Mouse (Mus musculus) neural tube, embryonic 11.5 days (tissue): ENCODE measurements around the gene Tbx15. TPM values are rescaled to one million over a fixed set of nuclear protein-coding genes. Genes with fewer than 3 reads are reported as not detected.

Experiments used
- ATAC-seq: fragments of 200-750 bp; cut with Nextera tagmentation; 2 replicates; pipeline ENCODE4 v1.8.0; 2017; ENCODE audit warnings: moderate number of reproducible peaks, mild to moderate bottlenecking, moderate TSS enrichment, moderate library complexity; ENCODE audit not compliant: insufficient read depth, low FRiP score, low TSS enrichment
- DNase-seq: peaks from one replicate; pipeline ENCODE4 v3.0.0-alpha.2; 2015; ENCODE audit warnings: low spot score
- H3K27ac ChIP-seq: fragments of 300-500 bp; sonication (generic); 2 replicates; pipeline ENCODE4 v1.5.1; 2014; ENCODE audit warnings: low read depth, mild to moderate bottlenecking, low read length
- H3K27me3 ChIP-seq: fragments of 300-500 bp; sonication (generic); 2 replicates; pipeline ENCODE4 v1.6.1; 2014; ENCODE audit warnings: mild to moderate bottlenecking, low read length, mixed read lengths; ENCODE audit not compliant: control insufficient read depth, insufficient read depth
- H3K36me3 ChIP-seq: fragments of 300-500 bp; sonication (generic); 2 replicates; pipeline ENCODE4 v1.6.1; 2014; ENCODE audit warnings: mild to moderate bottlenecking, low read length, moderate library complexity, mixed read lengths; ENCODE audit not compliant: control insufficient read depth, insufficient read depth
- H3K4me1 ChIP-seq: fragments of 300-500 bp; sonication (generic); 2 replicates; pipeline ENCODE4 v1.6.1; 2014; ENCODE audit warnings: low read length, mixed read lengths; ENCODE audit not compliant: control insufficient read depth, insufficient read depth
- H3K4me2 ChIP-seq: fragments of 300-500 bp; sonication (generic); 2 replicates; pipeline ENCODE4 v1.6.1; 2014; ENCODE audit warnings: low read depth, mild to moderate bottlenecking, moderate library complexity
- H3K4me3 ChIP-seq: fragments of 300-500 bp; sonication (generic); 2 replicates; pipeline ENCODE4 v1.5.1; 2014; ENCODE audit warnings: low read depth, low read length
- H3K9ac ChIP-seq: fragments of 300-500 bp; sonication (generic); 2 replicates; pipeline ENCODE4 v1.6.1; 2014; ENCODE audit warnings: mild to moderate bottlenecking, low read length
- H3K9me3 ChIP-seq: fragments of 300-500 bp; sonication (generic); 2 replicates; pipeline ENCODE4 v1.6.1; 2016; ENCODE audit warnings: low read length; ENCODE audit not compliant: control insufficient read depth
- WGBS: fragments of 180-500 bp; shearing (Covaris S2); extraction: QIAGEN DNeasy Blood & Tissue Kit; methylation state at CpG from one replicate; pipeline ENCODE4 v1.1.7; 2014; 5-methylcytosine and 5-hydroxymethylcytosine counted together
- polyA plus RNA-seq: library from polyadenylated mRNA; unstranded; fragments of >200 nt; fragmentation: Nextera tagmentation; extraction: Ambion mirVana; gene quantifications from 2 replicates; pipeline ENCODE4 v1.2.1, GENCODE M21; 2014

Tbx15 gene
- polyA plus RNA-seq, 1 experiment from 2014 or later = 2.1 TPM

GRCm38 (mm10) chr3:99253092-99253488 is 12.9 kb downstream of the Tbx15 start:
- H3K4me2 ChIP-seq = peak overlapping the region; percentile 58
- H3K27me3 ChIP-seq = peaks cover 98% of the 10 kb centered on the region
- H3K4me1 ChIP-seq = peaks cover 7% of the 10 kb centered on the region; the same call in 1 of the 2 replicates
- DNase-seq (peak; percentile 74), ATAC-seq (peak; percentile 71)
- peak overlapping the region; percentile 41 for H3K4me3 ChIP-seq
- under 1% methylated on average over 12 of the region's 12 CpGs for WGBS
- H3K27ac ChIP-seq = no peak overlapping the region
- H3K9ac ChIP-seq = no peak overlapping the region
- no peaks in the 10 kb centered on the region for H3K36me3 ChIP-seq
- no peaks in the 10 kb centered on the region for H3K9me3 ChIP-seq

- ATAC-seq (peak; percentile 43), DNase-seq (peak; percentile 68)
- Histone ChIP-seq H3K4me1 (peaks cover 7% of the 10 kb centered on the region; the same call in 1 of the 2 replicates), H3K27ac (no peak overlapping the region), H3K9ac (peak overlapping the region; percentile 24), H3K9me3 (no peaks in the 10 kb centered on the region), H3K4me2 (peak overlapping the region; percentile 58), H3K36me3 (no peaks in the 10 kb centered on the region), H3K4me3 (peak overlapping the region; percentile 41), H3K27me3 (peaks cover 98% of the 10 kb centered on the region)
- WGBS = under 1% methylated on average over 67 of the region's 73 CpGs
Measured at GRCm38 (mm10) chr3:99253497-99254451, 13.6 kb downstream of the Tbx15 start.

GRCm38 (mm10) chr3:99254559-99255151 is 14.5 kb downstream of the Tbx15 start:
- H3K9me3 ChIP-seq = no peaks in the 10 kb centered on the region
- no peaks in the 10 kb centered on the region for H3K36me3 ChIP-seq
- ATAC-seq (no peak), DNase-seq (peak; percentile 58)
- H3K4me1 ChIP-seq = peaks cover 7% of the 10 kb centered on the region; the same call in 1 of the 2 replicates
- H3K4me3 ChIP-seq = peak overlapping the region; percentile 3
- H3K27me3 ChIP-seq = peaks cover 96% of the 10 kb centered on the region
- H3K9ac ChIP-seq = no peak overlapping the region
- peak overlapping the region; percentile 58; the same call in 1 of the 2 replicates for H3K4me2 ChIP-seq
- H3K27ac ChIP-seq = no peak overlapping the region
- WGBS = under 1% methylated on average over 15 of the region's 15 CpGs

- ATAC-seq (no peak), DNase-seq (peak; percentile 32)
- H3K4me3 ChIP-seq = no peak overlapping the region
- H3K36me3 ChIP-seq = no peaks in the 10 kb centered on the region
- H3K4me2 ChIP-seq = no peak overlapping the region
- H3K9me3 ChIP-seq = no peaks in the 10 kb centered on the region
- peaks cover 94% of the 10 kb centered on the region for H3K27me3 ChIP-seq
- 4% methylated on average over 11 of the region's 11 CpGs for WGBS
- H3K4me1 ChIP-seq = peaks cover 7% of the 10 kb centered on the region; the same call in 1 of the 2 replicates
- H3K27ac ChIP-seq = no peak overlapping the region
- no peak overlapping the region for H3K9ac ChIP-seq
Measured at GRCm38 (mm10) chr3:99255411-99256365, 15.5 kb downstream of the Tbx15 start.

- ATAC-seq = no peak
- no peak overlapping the region for H3K27ac ChIP-seq
- DNase-seq = peak; percentile 29
- WGBS = 1% methylated on average over 11 of the region's 11 CpGs
- no peaks in the 10 kb centered on the region for H3K36me3 ChIP-seq
- peaks cover 7% of the 10 kb centered on the region; the same call in 1 of the 2 replicates for H3K4me1 ChIP-seq
- peaks cover 93% of the 10 kb centered on the region for H3K27me3 ChIP-seq
- H3K4me3 ChIP-seq = no peak overlapping the region
- H3K9me3 ChIP-seq = no peaks in the 10 kb centered on the region
- no peak overlapping the region for H3K4me2 ChIP-seq
- no peak overlapping the region for H3K9ac ChIP-seq
Measured at GRCm38 (mm10) chr3:99256366-99256750, 16.2 kb downstream of the Tbx15 start.

GRCm38 (mm10) chr3:99256766-99257165 is 16.6 kb downstream of the Tbx15 start:
- Histone ChIP-seq H3K4me3 (no peak overlapping the region), H3K4me2 (no peak overlapping the region), H3K9ac (no peak overlapping the region), H3K27me3 (peaks cover 93% of the 10 kb centered on the region), H3K27ac (no peak overlapping the region), H3K36me3 (no peaks in the 10 kb centered on the region), H3K4me1 (peaks cover 7% of the 10 kb centered on the region; the same call in 1 of the 2 replicates), H3K9me3 (no peaks in the 10 kb centered on the region)
- peak; percentile 69 for DNase-seq
- WGBS = under 1% methylated on average over 20 of the region's 20 CpGs
- ATAC-seq = no peak

GRCm38 (mm10) chr3:99257586-99258577 is 17.7 kb downstream of the Tbx15 start:
- no peak overlapping the region for H3K9ac ChIP-seq
- 2% methylated on average over 29 of the region's 29 CpGs for WGBS
- H3K4me2 ChIP-seq = no peak overlapping the region
- peaks cover 93% of the 10 kb centered on the region for H3K27me3 ChIP-seq
- H3K4me1 ChIP-seq = peaks cover 7% of the 10 kb centered on the region; the same call in 1 of the 2 replicates
- H3K27ac ChIP-seq = no peak overlapping the region
- H3K9me3 ChIP-seq = no peaks in the 10 kb centered on the region
- ATAC-seq (no peak), DNase-seq (peak; percentile 35)
- H3K36me3 ChIP-seq = no peaks in the 10 kb centered on the region
- no peak overlapping the region for H3K4me3 ChIP-seq
